Mouse (Mus musculus) urinary bladder, postnatal 4 days (tissue): ENCODE data around the gene Adarb1.
"Not testable (repeated sequence)": the region's sequence is repeated elsewhere in the genome, so short reads cannot be mapped to it uniquely, and the experiment has no call there.

Experiments used
- DNase-seq, 2 experiments: peaks; one replicate each; pipeline ENCODE4 v3.0.0; 2021 to 2022; ENCODE audit warnings: low spot score in 2 of 2

Gene Adarb1

DNA sequence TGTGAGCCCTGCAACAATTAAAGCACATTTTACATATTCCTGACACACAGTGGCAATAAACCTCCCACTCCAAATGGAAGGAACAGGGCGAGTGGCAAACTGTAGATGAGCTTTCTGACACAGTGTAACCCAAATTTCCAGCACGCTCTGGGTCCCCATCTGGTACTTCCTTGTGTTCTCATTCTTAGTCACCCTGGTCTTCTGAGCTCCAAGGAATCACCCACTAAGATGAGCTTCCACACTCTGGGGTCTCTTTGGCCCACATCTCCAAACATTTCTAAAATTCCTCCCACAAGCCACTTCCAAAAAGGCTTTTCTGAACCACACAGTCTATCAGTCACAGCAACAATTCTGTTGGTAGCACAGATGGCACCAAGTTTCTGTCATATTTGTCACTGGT is 102.4 kb downstream of the Adarb1 start:
- no peak for DNase-seq

- DNase-seq: no peak
These were observed 103.3 kb downstream of the Adarb1 start for GRCm38 (mm10) chr10:77314711-77315266.

GRCm38 (mm10) chr10:77308978-77309377 is 109.1 kb downstream of the Adarb1 start:
- no peak for DNase-seq

DNA sequence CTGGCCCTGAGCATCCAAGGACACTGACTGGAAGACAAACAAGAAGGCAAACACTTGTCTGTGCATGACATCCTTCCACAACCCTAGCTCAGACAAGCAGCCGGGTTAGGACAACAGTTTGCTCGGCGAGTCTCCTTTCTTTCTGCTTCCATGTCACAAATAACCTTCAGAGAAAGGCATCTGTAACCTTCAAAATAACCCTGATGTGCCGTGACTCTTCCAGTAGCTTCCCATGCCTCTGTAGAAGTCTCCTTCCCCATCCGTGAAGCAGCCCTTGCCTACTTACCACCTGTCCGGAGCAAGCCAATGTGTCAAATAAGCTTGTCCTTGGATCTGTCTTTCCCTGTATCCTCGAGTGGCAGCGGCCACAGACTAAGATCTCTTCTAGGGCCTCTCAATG is 112.3 kb downstream of the Adarb1 start:
- no peak for DNase-seq

GRCm38 (mm10) chr10:77304840-77305533 is 113.1 kb downstream of the Adarb1 start:
- DNase-seq: no peak

DNA sequence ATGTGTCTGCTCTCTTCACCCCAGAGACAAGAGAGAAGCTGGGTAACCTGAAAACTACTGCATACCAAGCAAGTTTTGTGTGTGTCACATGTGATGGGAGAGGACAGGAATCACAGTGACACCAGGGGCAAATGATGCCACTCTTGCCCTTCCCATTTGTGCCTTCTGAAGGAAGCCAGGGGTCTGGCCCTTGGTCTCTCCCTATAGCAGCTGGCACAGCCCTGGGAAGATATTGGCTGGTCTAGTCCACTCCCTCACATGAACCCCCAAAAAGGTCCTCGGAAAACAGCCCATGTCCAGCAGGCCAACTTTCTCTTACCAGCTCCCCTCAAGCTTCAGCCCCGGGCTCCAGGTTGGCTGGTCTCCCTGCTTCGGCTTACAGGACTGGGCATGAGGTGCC is 113.7 kb downstream of the Adarb1 start:
- DNase-seq: no peak

DNA sequence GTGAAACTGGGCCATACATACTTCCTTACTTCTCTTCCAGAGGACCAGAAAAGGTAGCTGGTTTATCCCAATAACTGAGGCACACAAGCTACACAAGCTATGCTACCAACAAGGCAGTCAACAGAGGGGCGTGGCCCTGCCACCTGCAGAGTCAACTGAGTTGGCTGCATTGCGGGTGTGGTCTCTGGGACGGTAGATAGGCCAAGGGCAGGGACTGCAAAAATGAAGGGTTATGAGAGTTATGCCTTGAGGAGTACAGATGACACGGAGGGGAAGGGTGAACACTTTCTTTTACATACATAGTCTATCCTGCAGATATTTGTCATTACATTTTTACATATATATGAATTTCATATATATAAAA is 117.2 kb downstream of the Adarb1 start:
- no peak for DNase-seq

DNA sequence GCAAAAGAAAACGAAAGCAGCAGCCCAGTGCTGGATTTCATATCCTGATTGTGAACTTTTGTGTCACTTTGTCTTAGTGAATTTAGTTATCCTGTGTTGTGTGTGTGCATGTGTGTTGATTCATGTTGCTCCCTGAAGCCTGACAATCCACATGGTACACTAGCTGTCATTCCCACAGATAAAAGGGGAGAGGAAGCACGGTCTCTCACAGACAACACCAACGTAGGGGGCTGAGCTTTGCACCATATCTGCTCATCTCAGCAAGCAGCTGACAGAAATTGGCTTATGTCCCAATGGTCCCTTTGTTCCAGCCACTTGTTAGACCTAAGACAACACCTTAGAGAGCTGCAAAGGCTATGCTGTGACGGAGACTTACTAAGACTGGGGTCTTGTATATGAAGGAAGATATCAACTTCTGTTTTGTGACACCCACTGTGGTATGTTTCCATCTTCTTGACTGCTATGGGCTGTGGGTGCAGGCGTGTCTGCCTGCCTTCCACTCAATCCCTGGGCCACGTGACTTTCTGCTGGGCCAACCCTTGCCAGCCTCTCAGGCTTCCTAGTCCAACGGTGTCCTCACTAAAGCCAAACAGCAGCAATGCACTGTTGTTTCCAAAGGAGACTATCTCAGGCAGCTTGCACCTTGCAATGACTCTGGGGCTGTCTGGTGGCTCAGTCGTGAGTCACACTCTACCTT is 117.7 kb downstream of the Adarb1 start:
- no peak for DNase-seq

- DNase-seq: no peak
These were observed 118.9 kb downstream of the Adarb1 start for GRCm38 (mm10) chr10:77299194-77299593.

GRCm38 (mm10) chr10:77298621-77299020 is 119.4 kb downstream of the Adarb1 start:
- no peak for DNase-seq

DNA sequence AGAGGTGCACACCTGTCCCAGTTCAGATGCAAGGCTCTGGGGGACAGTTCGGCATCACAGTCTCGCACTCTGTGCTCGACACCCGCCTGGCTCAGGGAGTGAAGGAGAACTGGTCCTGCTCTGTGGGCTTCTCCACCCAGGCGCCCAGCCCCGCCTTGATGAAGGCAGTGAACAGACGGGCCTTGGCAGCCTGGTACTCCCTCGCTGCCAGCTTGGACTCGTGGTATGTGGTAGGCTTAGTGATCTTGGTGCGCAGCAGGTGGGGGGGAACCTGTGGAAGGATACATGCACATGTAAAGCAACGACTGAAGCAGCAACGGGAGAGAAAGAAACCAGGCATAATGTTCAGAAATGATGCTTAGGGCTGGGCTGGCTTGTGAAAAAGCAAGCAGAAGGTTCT is 123.4 kb downstream of the Adarb1 start:
- no peak for DNase-seq

DNA sequence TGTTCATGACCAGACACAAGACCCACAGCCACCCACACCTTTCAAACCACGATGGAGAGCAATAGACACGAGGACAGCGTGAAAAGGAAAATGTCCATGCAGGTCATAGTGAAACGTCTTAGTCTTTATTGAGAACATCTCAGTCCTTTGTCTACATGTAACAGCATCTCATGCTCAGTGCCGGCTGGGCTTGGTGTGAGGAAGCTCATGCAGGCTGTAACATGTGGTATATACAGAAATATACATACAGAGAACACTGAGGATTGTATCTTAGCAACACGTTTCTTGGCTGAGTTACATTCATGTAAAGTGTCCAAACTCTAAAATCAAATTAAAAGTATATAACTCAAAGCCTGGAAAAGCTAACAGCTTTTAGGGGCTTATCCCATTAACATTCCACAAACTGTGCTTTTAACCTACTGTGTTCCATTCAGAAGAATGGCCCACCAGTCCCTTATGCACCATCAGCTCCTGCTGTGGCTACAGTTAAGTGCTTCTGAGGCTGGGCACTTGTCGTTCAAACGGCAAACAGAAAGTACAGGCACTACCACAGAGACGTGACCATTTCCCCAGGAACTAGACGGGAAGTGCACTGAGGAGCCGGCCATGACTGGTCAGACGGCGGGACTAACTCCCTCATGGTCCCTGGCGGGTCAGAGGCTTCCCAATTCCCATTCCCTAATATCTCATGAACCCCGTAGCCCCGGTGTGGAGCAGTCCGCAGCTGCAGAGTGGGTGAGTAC is 127.3 kb downstream of the Adarb1 start:
- DNase-seq: no peak

GRCm38 (mm10) chr10:77289559-77289958 is 128.5 kb downstream of the Adarb1 start:
- DNase-seq: no peak

- no peak for DNase-seq
These were observed 129.4 kb downstream of the Adarb1 start for GRCm38 (mm10) chr10:77288639-77289195.

DNA sequence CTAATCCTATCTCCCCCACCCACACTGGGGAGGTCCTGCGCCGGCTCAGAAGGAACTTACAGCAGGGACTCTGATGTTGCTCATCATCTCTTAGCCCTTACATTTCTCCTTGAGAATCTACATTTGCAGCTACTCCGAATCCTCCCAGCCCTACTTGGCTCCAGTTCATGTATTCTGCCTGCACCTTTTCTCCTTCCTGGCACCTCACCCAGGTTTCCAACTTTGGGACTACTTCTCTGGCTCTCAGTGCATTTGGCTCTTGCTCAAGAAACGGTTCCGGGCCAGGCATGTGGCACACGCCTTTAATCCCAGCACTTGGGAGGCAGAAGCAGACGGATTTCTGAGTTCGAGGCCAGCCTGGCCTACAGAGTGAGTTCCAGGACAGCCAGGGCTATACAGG is 130.4 kb downstream of the Adarb1 start:
- no peak for DNase-seq

GRCm38 (mm10) chr10:77284832-77285231 is 133.2 kb downstream of the Adarb1 start:
- no peak for DNase-seq

- DNase-seq: peak; percentile 43 to 74
These were observed 135.2 kb downstream of the Adarb1 start for GRCm38 (mm10) chr10:77282822-77283221.

- DNase-seq: not testable (repeated sequence)
These were observed 136.0 kb downstream of the Adarb1 start for GRCm38 (mm10) chr10:77282085-77282484.

GRCm38 (mm10) chr10:77273798-77274197 is 144.3 kb downstream of the Adarb1 start:
- no peak for DNase-seq

DNA sequence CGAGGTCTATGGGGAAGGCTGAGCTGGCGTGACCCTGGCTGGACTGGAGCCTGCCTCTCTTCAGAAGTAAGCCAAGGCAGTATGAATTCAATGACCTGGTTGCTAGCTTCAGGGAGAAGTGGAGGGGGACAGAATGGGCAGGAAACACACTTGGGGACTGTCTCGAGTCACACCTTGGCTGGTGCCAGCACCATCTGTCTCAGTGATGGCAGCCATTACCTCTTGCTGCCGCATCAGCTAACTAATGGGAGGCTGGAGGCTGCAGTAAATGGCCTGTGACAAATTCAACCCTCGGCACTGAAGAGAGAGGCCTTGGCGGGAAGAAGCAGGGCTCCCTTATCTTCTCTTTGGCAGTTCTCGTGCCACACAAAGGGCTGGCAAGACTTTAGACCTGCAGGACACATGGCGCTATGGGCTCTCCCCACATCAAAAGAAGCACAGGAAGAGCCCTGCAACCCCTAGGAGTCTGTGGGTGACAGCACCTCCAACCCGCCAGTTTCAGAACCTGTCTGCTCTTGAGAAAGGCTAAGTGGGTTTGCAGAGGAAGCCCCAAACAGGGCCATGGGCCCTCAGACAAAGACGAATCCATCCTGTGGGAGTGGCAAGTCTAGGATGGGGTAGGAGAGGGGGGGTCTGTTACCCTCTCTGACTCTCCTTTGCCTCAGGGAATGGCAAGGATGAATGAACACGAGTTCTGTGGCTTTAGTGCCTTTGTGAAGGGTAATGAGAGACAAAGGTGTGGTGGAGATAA is 144.9 kb downstream of the Adarb1 start:
- no peak for DNase-seq

GRCm38 (mm10) chr10:77269129-77269528 is 148.9 kb downstream of the Adarb1 start:
- no peak for DNase-seq
